In the genomic region with DNA sequence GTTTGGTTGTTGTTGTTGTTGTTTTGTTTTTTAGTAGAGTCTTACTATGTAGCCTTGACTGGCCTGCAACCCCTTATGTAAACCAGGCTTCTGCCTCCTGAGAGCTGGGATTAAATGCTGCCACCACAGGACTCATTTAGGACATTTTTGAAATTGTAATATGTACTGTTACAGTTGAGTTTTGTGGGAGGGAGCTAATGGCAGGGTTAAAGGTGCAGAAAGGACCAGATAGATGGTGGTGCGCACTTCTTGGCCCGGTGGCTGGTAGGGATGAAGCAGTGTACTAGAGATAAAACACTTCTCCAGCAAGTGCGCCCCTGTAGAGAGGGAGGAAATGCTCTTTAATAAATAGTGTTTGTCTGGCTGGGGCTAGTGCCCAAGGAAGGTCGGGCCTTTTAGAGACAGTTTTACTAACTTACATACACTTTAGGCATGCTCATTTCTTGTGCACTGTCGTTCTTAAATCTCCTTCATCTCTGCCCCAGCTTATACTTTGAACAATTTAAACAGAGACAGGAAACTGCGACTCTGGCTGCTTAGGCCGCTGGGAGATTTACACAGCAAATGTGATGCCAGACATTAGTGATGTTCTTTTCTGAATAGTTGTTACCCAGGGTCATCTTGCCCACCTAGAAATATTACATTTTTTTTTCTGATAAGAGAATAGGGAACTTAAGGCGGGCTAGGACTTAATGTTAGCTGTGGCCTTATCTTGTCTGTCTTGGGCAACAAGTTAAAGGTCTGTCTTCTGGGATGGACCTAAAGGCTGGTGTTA, we compare ENCODE assay signal across 30 mouse cellular contexts. TPM values are rescaled to one million over a fixed set of nuclear protein-coding genes. Genes with fewer than 3 reads are reported as not detected.
DNase-seq lines count a peak whose midpoint lies in the region; ATAC-seq and TF ChIP-seq lines count a peak whose summit lies in the region.
"Had no signal": no experiment of that assay in that cellular context is flagged by ENCODE, and none has a peak within 500 bp of the region (broad histone marks: within the 10 kb centered on the region; RNA-seq: fewer than 3 reads in every experiment).

No protein-coding gene starts in this region.

- peak overlapping the region; percentile 44; the same call in 1 of the 2 replicates for H3K27ac ChIP-seq in bone marrow, adult 2 months (ENCODE audit: control insufficient read depth, insufficient read depth, low read depth, low read length, poor library complexity)
- peak overlapping the region; percentile 73 for H3K27ac ChIP-seq in liver, embryonic 15.5 days (replicated peaks)
- no peak overlapping the region for H3K27ac ChIP-seq in midbrain, embryonic 15.5 days
- H3K27ac ChIP-seq: embryonic facial prominence, embryonic 10.5 days; embryonic facial prominence, embryonic 15.5 days; forebrain, embryonic 12.5 days; hindbrain, embryonic 10.5 days; intestine, embryonic 15.5 days; limb, embryonic 10.5 days; limb, embryonic 15.5 days; lung, embryonic 15.5 days; midbrain, embryonic 12.5 days had no signal

- peaks cover 4% of the 10 kb centered on the region; the same call in 1 of the 2 replicates for H3K4me1 ChIP-seq in bone marrow, adult 2 months (ENCODE audit: control insufficient read depth, insufficient read depth, low read length)
- peaks cover 62% of the 10 kb centered on the region for H3K4me1 ChIP-seq in liver, embryonic 15.5 days (replicated peaks)
- H3K4me1 ChIP-seq in midbrain, embryonic 15.5 days: peaks cover 19% of the 10 kb centered on the region

- DNase-seq in heart, adult 11 months: peak; percentile 77
- no peak for DNase-seq in heart, postnatal 36 days
- DNase-seq in CD4-positive helper T cell, adult 2 months (ENCODE audit: low read depth, low spot score): peak; percentile 44
- DNase-seq in adrenal gland, postnatal 10 days: no peak
- no peak for DNase-seq in right cerebral cortex, adult 2 months (ENCODE audit: low spot score in 2 of 2)
- DNase-seq: adrenal gland, postnatal 25 days; cerebellum, adult 8-10 months; cerebellum, postnatal 25 days; gastrocnemius, postnatal 25 days; heart, adult 18-20 months; kidney, adult 2 months; kidney, postnatal 36 days; layer of hippocampus, postnatal 36 days; right cerebral cortex, postnatal 14 days; thymus, postnatal 36 days had no signal

- no peak overlapping the region for H3K9ac ChIP-seq in liver, embryonic 15.5 days
- no peak overlapping the region for H3K9ac ChIP-seq in midbrain, embryonic 15.5 days
- H3K9ac ChIP-seq: embryonic facial prominence, embryonic 15.5 days; forebrain, embryonic 12.5 days; heart, embryonic 12.5 days; intestine, embryonic 15.5 days; limb, embryonic 15.5 days; lung, embryonic 15.5 days; midbrain, embryonic 12.5 days had no signal

- ATAC-seq in liver, embryonic 15.5 days (ENCODE audit: insufficient read depth): no peak
- no peak for ATAC-seq in midbrain, embryonic 15.5 days (replicated peaks)
- ATAC-seq: hindbrain, embryonic 16.5 days; intestine, embryonic 15.5 days; Patski had no signal

- WGBS in bone marrow, adult 2 months: 62% methylated on average over 8 of the region's 8 CpGs
- 31% methylated on average over 8 of the region's 8 CpGs for WGBS in liver, embryonic 15.5 days (ENCODE audit: insufficient replicate concordance)
- WGBS in midbrain, embryonic 15.5 days: 72% methylated on average over 8 of the region's 8 CpGs

- no peak overlapping the region for H3K4me3 ChIP-seq in bone marrow, adult 2 months (replicated peaks; ENCODE audit: control insufficient read depth, low read depth, low read length)
- no peak overlapping the region for H3K4me3 ChIP-seq in liver, embryonic 15.5 days (replicated peaks)
- no peak overlapping the region for H3K4me3 ChIP-seq in midbrain, embryonic 15.5 days
- H3K4me3 ChIP-seq: embryonic facial prominence, embryonic 10.5 days; embryonic facial prominence, embryonic 15.5 days; forebrain, embryonic 12.5 days; heart, embryonic 12.5 days; hindbrain, embryonic 10.5 days; intestine, embryonic 15.5 days; limb, embryonic 10.5 days; limb, embryonic 15.5 days; lung, embryonic 15.5 days; midbrain, embryonic 12.5 days had no signal

- no peaks in the 10 kb centered on the region for H3K36me3 ChIP-seq in liver, embryonic 15.5 days (replicated peaks)
- H3K36me3 ChIP-seq in midbrain, embryonic 15.5 days (replicated peaks): no peaks in the 10 kb centered on the region
- H3K36me3 ChIP-seq: embryonic facial prominence, embryonic 10.5 days; embryonic facial prominence, embryonic 15.5 days; forebrain, embryonic 12.5 days; heart, embryonic 12.5 days; hindbrain, embryonic 10.5 days; intestine, embryonic 15.5 days; limb, embryonic 10.5 days; limb, embryonic 15.5 days; lung, embryonic 15.5 days; midbrain, embryonic 12.5 days had no signal

- intact Hi-C loops in heart, postnatal 36 days (cut with DNase I): no loop called here

- no peak overlapping the region for H3K4me2 ChIP-seq in liver, embryonic 15.5 days
- H3K4me2 ChIP-seq in midbrain, embryonic 15.5 days: no peak overlapping the region
- H3K4me2 ChIP-seq: embryonic facial prominence, embryonic 15.5 days; forebrain, embryonic 12.5 days; heart, embryonic 12.5 days; intestine, embryonic 15.5 days; limb, embryonic 15.5 days; lung, embryonic 15.5 days; midbrain, embryonic 12.5 days had no signal

- no peaks in the 10 kb centered on the region for H3K27me3 ChIP-seq in liver, embryonic 15.5 days
- H3K27me3 ChIP-seq in midbrain, embryonic 15.5 days (replicated peaks): peaks cover 21% of the 10 kb centered on the region
- H3K27me3 ChIP-seq: Patski had no signal

- no peak for TF ChIP-seq POLR2A in bone marrow, adult 2 months (IDR thresholded peaks at IDR 0.05; ENCODE audit: borderline replicate concordance, control insufficient read depth, low read depth, low read length)

- no peaks in the 10 kb centered on the region for H3K9me3 ChIP-seq in liver, embryonic 15.5 days (replicated peaks)
- H3K9me3 ChIP-seq in midbrain, embryonic 15.5 days: no peaks in the 10 kb centered on the region
- H3K9me3 ChIP-seq: embryonic facial prominence, embryonic 10.5 days; embryonic facial prominence, embryonic 15.5 days; forebrain, embryonic 12.5 days; heart, embryonic 12.5 days; hindbrain, embryonic 10.5 days; intestine, embryonic 15.5 days; limb, embryonic 10.5 days; limb, embryonic 15.5 days; lung, embryonic 15.5 days; midbrain, embryonic 12.5 days had no signal

- no peak for TF ChIP-seq CTCF in bone marrow, adult 2 months (IDR thresholded peaks at IDR 0.05; ENCODE audit: control insufficient read depth, insufficient read depth, low read length)

RNA-seq across cellular contexts. Expression of a gene that starts 4.0 kb away (rescaled TPM):
- 10 to 100 TPM; 15.3 to 16.2 TPM for total RNA-seq in heart, postnatal 36 days (2021)
- polyA plus RNA-seq in bone marrow, adult 2 months (2011; ENCODE audit: insufficient read depth, insufficient read length, low replicate concordance, missing spikeins): 45.5 and 46.8 TPM in 2 replicates
- polyA plus RNA-seq in liver, embryonic 15.5 days (2015; fragmentation: Nextera tagmentation; extraction: Ambion mirVana): 23.4 and 23.6 TPM in 2 replicates
- 1.6 and 1.7 TPM in 2 replicates for polyA plus RNA-seq in midbrain, embryonic 15.5 days (2015; fragmentation: Nextera tagmentation; extraction: Ambion mirVana)
- total RNA-seq in adrenal gland, postnatal 10 days (2021): 10 to 100 TPM; 36.1 to 42.0 TPM

RNA-seq across cellular contexts. Expression of a gene that starts 22.8 kb away (rescaled TPM):
- total RNA-seq in heart, postnatal 36 days (2021): 1 to 10 TPM; 1.9 to 2.0 TPM
- 0.61 and 1.2 TPM in 2 replicates for polyA plus RNA-seq in bone marrow, adult 2 months (2011; ENCODE audit: insufficient read depth, insufficient read length, low replicate concordance, missing spikeins)
- polyA plus RNA-seq in liver, embryonic 15.5 days (2015; fragmentation: Nextera tagmentation; extraction: Ambion mirVana): 0.23 and 0.30 TPM in 2 replicates
- polyA plus RNA-seq in midbrain, embryonic 15.5 days (2015; fragmentation: Nextera tagmentation; extraction: Ambion mirVana): 7.5 and 7.6 TPM in 2 replicates
- 1 to 10 TPM; 2.9 to 3.2 TPM for total RNA-seq in adrenal gland, postnatal 10 days (2021)

RNA-seq across cellular contexts. Expression of a gene that starts 59.4 kb away (rescaled TPM):
- 1 to 10 TPM; 1.1 to 1.9 TPM for total RNA-seq in heart, postnatal 36 days (2021)
- 0.93 and 2.2 TPM in 2 replicates for polyA plus RNA-seq in bone marrow, adult 2 months (2011; ENCODE audit: insufficient read depth, insufficient read length, low replicate concordance, missing spikeins)
- 1.4 and 1.5 TPM in 2 replicates for polyA plus RNA-seq in liver, embryonic 15.5 days (2015; fragmentation: Nextera tagmentation; extraction: Ambion mirVana)
- 8.2 and 9.1 TPM in 2 replicates for polyA plus RNA-seq in midbrain, embryonic 15.5 days (2015; fragmentation: Nextera tagmentation; extraction: Ambion mirVana)
- 1 to 10 TPM; 4.3 to 6.0 TPM for total RNA-seq in adrenal gland, postnatal 10 days (2021)

Comparison
In these comparisons a context has a peak if more than half of its experiments do, and no peak if none do; other contexts are left out.
1. DNase-seq: peak in heart, adult 11 months (single experiment) and CD4-positive helper T cell, adult 2 months (single experiment); none in heart, postnatal 36 days (0 of 2), adrenal gland, postnatal 10 days (single experiment) and right cerebral cortex, adult 2 months (0 of 2).